Mouse (Mus musculus): ENCODE measurements around the gene Cryzl2.

GRCm38 (mm10) chr1:157443026-157443722 is 15.2 kb upstream of the Cryzl2 start:
- TF ChIP-seq CTCF (conservative IDR thresholded peaks at IDR 0.05; ENCODE audit: low read length) (no peak), NANOG (IDR thresholded peaks at IDR 0.05; ENCODE audit: borderline replicate concordance, low read length) (no peak), POU5F1 (IDR thresholded peaks at IDR 0.05; ENCODE audit: borderline replicate concordance, low read length) (no peak)
